Mouse (Mus musculus) stomach, postnatal 0 days (tissue): ENCODE results near the gene Apom.

ENCODE experiments used
- CTCF ChIP-seq: IDR thresholded peaks from 2 replicates; pipeline ENCODE4 v1.5.1; 2016; ENCODE audit warnings: antibody characterized with exemption, low read depth, mild to moderate bottlenecking, moderate library complexity
- EP300 ChIP-seq: optimal IDR thresholded peaks from 2 replicates; pipeline ENCODE3; 2016; ENCODE audit warnings: antibody characterized with exemption

GRCm38 (mm10) chr17:35125081-35125480 lies 6.8 kb downstream of the Apom start:
- TF ChIP-seq EP300 (no peak), CTCF (no peak)
